Mouse (Mus musculus): Measurements from ENCODE around the gene Tln2. TPM values are rescaled to one million over a fixed set of nuclear protein-coding genes. Genes with fewer than 3 reads are reported as not detected.
A peak's percentile ranks its signal among the peaks of the same experiment; 100 is the strongest.

Gene Tln2
- polyA plus RNA-seq, 1 experiment = 5.6 TPM

DNA sequence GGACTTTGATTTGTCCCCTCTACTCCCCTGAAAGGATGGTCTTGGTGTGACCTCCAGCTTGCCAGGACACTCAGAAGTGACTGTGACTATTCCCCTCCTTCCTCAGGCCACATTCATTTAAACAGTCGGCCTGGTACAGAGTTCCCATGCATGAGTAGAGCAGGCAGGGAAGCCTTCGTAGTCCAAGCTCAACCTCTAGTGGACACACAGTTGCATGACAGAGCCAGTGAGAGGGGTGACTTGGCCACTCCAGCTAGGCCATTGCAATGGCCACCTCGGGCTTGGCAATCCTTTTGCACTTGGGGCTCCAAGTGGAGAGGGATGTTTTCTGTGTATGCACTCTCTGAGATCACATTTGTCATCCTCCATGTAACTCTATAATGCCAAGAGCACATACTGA is 285.2 kb downstream of the Tln2 start:
- DNase-seq (ENCODE audit: low spot score) = no peak

DNA sequence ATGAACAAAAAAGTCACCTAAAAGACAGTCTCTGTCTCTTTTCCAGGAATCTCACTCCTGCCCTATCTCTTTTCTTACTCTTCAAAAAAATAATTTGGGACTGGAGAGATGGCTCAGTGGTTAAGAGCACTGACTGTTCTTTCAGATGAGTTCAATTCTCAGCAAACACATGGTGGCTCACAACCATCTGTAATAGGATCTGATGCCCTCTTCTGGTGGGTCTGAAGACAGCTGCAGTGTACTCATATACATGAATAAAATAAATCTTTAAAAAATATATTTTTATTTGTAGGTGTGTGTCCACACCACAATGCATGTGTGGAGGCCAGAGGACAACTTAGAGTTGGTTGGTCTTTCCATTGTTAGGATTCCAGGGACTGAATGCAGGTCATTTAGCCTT is 286.1 kb downstream of the Tln2 start:
- no peak for DNase-seq (ENCODE audit: low spot score)

DNA sequence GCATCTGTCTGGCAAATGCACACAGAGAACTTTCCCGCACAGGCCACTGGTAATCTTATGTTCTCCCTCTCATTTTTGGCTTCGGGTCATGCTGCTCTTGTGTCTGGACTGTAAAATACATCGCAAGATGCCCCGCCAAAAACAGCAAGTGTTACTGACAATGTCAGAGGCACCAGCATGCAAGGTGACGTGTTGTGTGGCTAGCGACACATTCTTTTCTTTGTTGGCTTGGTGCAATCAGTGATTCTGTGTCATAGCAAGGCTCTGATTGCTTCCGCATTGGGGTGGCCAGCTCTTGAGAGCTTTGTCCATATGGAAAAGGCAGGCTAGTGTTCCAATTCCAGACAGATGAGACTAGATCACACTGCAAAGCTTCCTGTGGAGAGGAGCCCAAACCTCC is 288.8 kb downstream of the Tln2 start:
- no peak for DNase-seq (ENCODE audit: low spot score)

DNA sequence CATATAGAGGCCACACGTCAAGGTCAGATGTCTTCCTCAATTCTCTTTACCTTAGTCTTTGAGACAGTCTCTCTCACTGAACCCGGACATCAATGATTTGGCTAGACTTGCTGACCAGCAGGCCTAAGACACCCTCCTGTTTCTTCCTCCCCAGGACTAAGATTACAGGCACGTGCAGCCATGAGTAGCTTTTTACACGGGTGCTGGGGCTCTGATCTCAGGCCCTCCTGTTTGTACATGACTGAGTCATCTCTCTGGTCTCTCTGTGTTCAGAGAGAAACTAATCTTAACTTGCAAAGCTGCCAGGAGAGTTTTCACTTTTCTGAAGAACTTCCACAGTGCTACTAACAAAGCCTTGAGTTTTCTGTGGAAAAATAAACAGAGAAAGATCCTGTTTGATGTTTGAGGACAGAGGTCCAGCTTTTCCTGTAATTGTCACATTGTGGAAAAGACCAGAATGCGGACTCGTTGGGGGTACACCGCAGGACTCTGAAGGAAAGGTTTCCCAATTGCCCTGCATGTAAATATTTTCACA is 289.4 kb downstream of the Tln2 start:
- DNase-seq (ENCODE audit: low spot score) = no peak

DNA sequence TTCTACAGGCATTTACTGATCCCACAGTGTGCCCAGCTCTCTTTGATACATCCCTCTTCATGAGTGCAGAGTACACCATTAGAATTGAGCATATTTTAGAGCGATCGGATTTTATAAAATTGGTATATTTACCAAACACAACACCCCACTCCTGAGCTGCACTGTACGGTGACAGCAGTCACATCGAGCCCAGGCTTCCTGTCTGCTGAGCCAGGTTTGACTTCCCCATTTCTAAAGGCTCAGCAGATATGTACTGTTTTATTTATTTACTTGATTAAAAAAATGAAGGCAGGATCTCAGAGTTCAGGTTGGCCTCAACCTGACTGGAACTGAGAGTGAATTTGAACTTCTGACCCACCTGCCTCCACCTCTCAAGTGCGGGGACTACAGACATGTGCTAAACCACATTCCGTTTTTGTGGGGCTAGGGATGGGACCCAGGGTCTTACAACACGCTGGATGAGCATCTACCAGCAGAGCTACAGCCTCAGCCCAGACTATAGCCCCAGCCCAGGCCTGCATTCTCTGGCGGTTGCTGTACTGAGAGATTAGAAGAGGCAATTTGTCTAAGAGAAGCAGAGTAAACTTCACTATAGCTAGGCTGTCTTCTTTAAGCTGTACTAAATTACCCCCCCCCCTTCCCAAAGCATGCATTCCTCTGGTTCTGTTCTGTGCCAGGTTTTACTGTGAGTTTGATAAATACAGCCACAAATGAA is 292.1 kb downstream of the Tln2 start:
- no peak for DNase-seq (ENCODE audit: low spot score)

DNA sequence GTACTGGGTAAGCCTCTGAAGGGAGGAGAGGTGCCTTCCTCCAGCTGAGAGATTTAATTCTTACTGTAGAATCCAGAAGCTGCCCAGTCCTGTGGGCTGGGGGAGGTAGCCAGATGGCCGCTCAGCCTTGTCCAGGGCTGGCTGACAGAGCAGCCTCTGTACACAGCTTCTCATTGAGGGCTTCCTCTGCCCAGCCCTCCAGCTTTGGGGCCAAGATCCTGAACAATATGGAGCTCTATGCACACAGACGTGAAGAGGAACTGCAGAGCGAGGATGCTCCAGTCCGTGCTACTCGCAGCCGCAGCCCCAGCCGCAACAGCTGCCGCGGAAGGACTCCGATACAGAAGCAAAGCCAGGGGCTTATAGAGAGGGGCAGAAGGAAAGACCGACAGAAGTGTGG is 294.0 kb downstream of the Tln2 start:
- no peak for DNase-seq (ENCODE audit: low spot score)

DNA sequence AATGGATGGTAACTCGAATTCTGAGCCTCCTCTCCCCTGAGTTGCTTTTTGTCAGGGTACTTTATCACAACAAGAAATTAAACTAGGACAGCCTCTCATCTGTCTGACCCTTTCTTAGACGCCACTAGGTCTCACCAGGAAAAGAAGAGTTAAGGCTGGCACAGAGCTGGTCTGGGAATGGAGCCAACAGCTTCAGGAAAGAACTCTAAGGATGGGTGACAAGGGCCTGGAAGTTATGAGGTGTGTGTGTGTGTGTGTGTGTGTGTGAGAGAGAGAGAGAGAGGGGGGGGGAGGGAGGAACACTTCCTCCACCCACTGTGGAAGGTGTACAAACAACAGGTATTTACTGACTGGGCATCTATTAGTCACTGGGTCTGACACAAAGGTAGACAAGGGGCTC is 294.6 kb downstream of the Tln2 start:
- DNase-seq (ENCODE audit: low spot score) = no peak

DNA sequence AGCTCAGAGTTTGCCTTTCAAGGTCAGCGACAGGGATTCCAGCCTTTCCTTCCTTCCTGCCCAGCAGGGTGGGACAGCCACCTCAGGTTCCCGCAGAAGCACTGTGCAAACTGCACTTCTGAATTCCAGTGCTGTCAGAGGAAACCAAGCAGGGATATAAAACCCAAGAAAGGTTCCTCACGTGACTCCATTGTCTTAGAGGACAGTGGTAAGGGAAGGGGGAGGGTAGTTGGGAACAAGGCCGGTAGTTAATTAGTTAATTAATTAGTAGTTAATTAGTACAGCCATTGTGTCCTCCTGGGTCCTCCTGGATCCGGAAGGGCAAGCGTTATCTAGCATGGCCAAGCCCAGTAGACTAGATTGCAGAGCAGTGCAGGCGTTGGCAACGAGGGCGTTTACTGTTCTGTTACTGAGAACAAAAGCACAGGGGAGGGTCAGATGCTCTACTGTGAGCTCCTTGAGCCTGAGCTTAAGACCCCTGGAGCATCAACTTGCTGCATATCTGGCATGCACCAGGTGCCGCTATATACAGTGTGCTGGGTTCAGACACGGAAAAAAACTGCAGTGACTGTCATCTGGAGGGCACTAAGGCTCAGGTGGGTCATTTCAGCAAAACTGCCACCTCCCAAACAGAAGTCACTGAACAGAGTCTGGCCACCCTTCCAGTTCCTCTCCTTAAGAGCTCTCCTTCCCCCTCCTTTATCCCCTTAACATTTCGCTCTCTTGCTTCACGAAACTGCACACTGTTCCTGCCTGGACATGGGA is 298.5 kb downstream of the Tln2 start:
- no peak for DNase-seq (ENCODE audit: low spot score)

DNA sequence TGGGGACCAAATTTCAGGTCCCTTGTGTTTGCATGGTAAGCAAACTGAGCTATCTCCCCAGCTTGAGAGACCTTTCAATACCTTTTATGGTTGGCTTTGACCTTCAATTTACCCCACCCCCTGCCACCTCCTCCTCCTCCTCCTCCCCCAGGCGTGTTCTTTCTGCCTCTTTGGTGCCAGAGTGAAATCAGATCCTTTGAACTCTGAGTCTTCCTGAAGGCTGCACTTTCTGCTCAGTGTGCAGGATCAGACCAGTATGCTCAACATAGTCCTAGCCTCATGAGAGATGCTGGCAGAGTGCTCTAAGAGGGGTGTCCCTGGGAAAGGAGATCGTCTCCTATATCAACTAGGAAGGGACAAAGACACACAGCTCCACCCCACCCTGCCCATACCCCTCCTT is 309.4 kb downstream of the Tln2 start:
- no peak for DNase-seq (ENCODE audit: low spot score)

DNA sequence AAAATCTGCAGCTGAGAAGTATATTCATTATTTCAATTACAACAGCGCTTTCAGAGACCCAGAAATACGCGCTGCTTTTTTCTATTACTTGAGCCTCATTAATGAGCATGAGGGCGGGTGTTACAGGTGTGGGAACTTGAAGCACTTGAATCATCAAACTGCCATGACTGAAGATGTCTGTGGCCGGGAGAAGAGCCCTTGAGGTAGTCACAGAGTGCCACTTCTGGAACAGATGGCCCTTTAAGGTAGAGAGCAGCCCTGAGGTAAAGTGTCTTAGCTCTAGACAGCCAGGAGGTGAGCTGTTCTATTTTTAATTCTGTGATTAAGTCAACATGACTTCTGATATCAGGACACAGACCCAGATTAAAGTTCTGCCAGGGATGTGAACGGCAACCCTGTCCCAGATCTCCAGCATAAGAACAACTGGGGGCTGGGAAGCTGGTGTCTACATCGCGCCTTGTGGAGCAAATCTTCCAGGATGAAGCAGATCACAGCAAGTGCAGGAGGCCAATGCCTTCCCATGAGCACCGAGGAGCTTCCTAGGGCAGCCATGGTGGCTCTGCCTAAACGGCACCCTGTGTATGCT is 312.0 kb downstream of the Tln2 start:
- no peak for DNase-seq (ENCODE audit: low spot score)

DNA sequence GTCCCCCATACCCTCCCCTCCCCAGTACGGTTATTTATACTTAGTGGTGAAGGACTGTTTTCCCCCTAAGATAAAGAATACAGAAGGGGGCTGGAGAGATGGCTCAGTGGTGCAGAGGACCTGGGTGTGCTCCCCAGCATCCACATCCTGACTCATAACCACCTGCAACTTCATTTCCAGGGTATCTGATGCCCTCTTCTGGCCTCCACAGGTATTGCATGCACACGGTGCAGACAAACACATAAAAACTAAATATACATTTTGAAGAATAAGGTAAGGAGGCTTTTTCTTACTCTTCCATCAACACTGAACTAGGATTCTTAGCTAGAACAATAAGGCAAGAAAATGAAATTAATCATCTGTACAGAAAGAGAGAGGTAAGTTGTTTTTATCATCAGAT is 314.2 kb downstream of the Tln2 start:
- no peak for DNase-seq (ENCODE audit: low spot score)

DNA sequence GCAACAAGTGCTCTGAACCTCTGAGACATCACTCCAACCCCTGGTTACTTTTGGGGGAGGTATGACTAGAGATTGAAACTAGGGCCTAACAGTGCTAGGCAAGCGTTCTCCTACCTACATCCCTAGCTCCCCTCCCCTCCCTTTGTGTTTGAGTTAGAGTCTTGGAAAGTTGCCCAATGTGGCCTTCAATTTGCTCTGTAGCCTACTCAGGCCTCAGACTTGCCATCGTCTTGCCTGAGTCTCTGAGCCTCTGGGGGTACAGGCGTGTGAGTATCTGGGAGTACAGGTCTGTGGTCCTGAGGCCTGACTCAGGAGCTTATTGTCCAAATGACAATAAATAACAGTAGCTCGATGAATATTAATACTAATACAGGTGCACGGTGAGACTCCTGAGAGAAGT is 317.8 kb downstream of the Tln2 start:
- DNase-seq (ENCODE audit: low spot score) = no peak

DNA sequence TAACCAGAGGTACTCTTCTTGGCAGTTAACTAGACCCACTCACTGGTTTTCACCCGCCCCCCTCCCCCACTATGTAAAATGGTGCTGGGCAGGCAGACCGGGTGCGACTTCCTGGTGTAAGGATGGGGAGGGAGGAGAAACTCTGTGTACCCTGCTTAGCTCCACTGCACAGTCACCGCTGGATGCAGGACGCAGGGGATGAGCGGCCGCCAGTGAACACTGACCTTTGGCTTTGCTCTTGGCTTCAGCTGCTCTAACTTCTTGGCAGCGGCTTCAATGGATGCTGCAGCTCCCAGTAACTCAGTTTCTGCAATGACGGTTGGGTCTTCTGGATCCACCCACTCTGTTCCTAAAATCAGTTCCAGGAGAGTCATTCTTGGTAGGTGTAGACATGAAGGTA is 319.0 kb downstream of the Tln2 start:
- no peak for DNase-seq (ENCODE audit: low spot score)

DNA sequence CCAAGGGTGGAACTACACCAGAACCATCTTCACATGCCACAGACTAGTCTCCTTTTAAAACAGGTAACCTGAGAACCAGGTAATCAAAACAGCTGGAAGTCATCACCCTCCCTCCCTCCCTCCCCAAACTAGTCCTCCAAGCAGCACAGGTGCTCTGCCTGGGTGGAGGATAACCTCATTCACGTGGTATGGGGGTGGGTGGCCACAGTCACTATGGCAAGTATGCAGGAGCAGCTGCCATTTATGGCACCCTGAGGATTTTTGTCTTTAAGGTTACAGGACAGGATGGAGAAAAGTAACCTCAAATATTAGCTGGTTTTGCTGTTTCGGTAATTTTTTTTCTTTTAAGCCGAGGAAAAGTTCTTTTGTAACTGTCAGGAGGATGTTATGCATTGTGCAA is 322.5 kb downstream of the Tln2 start:
- no peak for DNase-seq (ENCODE audit: low spot score)

DNA sequence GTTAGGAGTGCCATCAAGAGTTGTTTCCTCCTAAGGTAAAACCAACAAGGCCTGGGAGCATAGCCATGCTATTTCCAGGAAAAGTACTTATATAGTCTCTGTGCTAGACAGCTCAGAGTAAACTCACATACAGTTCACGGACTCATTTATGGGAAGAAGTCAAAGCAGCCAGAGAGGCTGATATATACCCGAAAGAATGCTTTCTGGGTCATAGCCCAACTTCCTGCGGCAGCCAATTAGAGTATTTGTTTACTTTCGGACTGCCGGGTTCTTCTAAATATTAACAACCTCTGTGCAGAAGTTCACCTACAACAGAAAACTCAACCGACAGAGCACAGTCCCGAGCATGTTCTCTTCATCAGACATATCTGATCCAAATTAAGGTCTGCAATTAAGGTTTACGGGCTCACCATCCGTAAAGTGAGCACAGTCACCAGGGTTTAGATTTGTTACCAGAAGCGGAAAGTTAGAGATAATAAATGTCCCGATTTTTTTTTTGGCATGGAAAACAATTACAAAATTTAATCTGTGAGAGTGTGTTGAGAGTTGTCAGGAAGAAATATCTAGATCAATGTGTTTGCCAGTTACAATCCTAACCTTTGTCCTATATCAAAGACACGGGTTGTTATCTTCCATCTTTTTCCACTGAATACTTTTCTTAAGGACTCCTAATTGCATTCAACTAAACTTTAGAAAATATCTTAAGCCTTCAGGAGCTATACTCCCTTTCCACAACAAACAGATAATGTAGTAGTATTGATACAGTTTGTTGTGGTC is 323.9 kb downstream of the Tln2 start:
- DNase-seq (ENCODE audit: low spot score) = no peak

DNA sequence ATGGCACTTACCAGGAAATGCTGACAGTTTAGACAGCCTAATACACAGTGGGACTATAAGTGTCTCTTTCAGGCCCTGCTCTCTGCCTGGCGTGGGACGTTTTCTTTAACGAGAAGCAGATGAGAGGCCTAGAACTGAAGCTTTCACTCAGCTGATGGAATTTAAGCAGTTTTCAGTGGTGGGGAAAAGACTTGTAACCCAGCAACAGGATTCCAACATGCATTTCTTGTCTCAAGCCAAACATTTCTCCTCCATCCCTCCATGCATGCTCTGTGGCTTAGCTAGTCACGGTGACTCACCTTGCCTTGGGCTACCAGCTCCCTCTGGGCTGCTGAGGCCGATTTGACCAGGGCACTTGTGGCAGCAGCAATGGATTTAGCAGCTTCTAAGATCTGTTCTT is 330.5 kb downstream of the Tln2 start:
- DNase-seq (ENCODE audit: low spot score) = no peak

DNA sequence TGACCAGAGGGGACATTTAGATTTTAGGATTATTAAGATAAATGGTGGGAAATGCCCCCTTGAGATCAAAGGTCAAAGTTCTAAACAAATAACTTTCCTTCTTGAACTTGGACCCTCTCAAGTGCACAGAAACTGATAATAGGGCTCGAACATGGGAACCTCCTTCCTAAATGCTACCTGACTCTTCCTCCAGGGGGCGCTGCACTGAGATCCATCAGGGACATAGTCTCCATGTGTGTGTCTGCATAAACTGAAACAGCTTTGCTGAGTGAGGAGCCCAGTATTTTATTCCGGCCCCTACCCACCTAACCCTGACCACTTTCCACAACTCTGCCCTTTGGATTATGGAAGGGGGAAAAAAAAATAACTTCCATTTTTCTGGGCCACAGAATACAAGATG is 339.1 kb downstream of the Tln2 start:
- no peak for DNase-seq (ENCODE audit: low spot score)

DNA sequence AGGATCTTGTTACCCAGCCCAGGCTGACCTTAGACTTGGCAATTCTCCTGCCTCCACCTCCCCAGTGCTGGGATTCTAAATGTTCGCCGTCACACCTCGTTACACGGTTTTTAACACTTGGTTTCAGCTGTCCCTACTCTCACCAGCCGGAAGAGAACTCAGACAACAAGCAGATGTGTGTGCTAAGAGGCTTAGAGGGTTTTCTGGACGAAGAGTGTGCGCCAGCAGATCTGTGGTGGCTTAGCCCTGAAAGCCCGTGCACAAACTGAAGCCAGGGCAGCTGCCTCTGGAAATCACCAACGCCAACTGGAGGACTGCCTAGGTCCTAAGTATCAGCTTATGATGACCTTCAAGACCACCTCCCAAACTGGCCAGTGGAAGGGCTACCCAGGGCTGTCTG is 341.5 kb downstream of the Tln2 start:
- no peak for DNase-seq (ENCODE audit: low spot score)

DNA sequence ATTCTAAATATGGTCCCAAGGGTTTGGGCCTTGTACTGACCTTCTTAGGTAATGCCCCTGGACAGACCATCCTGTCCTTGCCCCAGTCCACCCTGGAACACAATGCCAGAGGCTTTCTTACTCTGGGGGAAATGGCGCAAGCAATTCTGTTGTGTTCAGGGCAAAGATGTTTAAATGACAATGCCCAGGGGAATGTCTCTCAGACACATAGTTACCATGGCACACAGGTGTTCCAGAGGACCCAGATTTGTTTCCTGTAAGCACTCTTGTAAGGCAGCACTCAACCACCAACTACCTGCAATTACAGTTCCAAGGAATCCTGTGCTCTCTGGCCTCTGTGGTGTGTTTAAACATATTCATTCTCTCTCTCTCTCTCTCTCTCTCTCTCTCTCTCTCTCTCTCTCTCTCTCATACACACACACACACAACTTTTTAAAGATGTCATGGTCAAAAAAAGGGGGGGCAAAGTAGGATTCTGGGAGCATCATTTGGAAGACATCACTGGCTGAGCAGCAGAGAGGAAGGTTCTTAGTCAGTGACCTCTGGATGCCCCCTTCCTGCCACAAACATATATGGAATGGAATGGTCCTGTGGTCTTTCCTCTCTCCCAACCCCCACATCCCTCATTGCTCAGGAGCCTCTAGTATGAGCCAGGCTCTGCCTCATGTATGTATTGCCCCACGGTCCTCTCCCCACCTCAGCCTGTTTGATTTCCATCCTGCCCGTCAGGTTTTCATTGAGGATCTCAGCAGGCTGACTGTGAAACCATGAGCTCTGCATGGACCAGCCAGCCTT is 345.1 kb downstream of the Tln2 start:
- no peak for DNase-seq (ENCODE audit: low spot score)

DNA sequence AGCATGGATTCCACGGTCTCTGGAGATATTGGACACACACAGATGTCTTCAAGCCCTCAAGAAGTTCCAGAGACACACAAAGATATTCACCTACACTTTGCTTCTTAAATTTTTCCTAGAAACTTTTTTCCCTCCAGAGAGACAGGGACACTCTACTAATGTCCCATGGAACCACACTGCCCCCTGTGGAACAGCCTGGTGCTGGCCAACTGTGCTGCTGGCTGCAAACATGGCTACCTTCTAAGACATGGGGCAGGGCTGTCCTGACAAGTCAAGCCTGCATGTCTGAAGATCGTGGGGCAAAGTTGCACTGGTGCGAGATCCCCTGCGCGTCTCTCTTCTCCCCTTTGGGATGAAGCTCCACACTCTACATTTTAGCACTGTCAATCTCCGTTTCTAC is 346.2 kb downstream of the Tln2 start:
- DNase-seq (ENCODE audit: low spot score) = peak; percentile 55

DNA sequence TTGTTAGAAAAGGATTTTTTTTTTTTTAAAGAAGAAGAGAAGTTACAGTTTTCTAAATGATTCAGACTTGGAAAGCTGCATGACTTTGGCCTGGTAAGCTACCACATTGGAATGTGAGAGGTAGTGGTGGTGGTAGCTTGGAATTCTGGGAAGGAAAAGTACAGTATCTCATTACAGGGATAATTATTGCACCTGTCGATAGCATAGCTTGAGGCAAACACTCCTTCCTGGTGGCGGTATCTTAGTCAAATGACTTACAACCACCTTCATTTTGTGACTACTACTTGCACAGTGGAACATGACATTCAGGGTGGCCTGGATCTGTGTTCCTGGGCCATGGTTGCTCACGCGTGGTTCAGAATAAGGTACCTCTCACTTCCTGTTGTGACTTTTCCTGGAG is 348.3 kb downstream of the Tln2 start:
- no peak for DNase-seq (ENCODE audit: low spot score)
